Mouse (Mus musculus) midbrain, embryonic 15.5 days (tissue): ENCODE results near the gene Bag2. TPM values are rescaled to one million over a fixed set of nuclear protein-coding genes. Genes with fewer than 3 reads are reported as not detected.

Experiments
- ATAC-seq: fragments of 200-750 bp; cut with Nextera tagmentation; replicated peaks from 2 replicates; pipeline ENCODE4 v1.8.0; 2017; ENCODE audit warnings: moderate TSS enrichment
- H3K27ac ChIP-seq: fragments of 300-500 bp; sonication (generic); 2 replicates; pipeline ENCODE4 v1.5.1; 2015; ENCODE audit warnings: mild to moderate bottlenecking, inconsistent platforms
- H3K27me3 ChIP-seq: fragments of 300-500 bp; sonication (generic); replicated peaks from 2 replicates; pipeline ENCODE4 v1.6.1; 2015; ENCODE audit warnings: inconsistent platforms
- H3K36me3 ChIP-seq: fragments of 300-500 bp; sonication (generic); replicated peaks from 2 replicates; pipeline ENCODE4 v1.6.1; 2015; ENCODE audit warnings: inconsistent platforms
- H3K4me1 ChIP-seq: fragments of 300-500 bp; sonication (generic); 2 replicates; pipeline ENCODE4 v1.6.1; 2015; ENCODE audit warnings: inconsistent platforms
- H3K4me2 ChIP-seq: fragments of 300-500 bp; sonication (generic); 2 replicates; pipeline ENCODE4 v1.6.1; 2015; ENCODE audit warnings: inconsistent platforms, mild to moderate bottlenecking, moderate library complexity
- H3K4me3 ChIP-seq: fragments of 300-500 bp; sonication (generic); 2 replicates; pipeline ENCODE4 v1.5.1; 2015; ENCODE audit warnings: mild to moderate bottlenecking, inconsistent platforms
- H3K9ac ChIP-seq: fragments of 300-500 bp; sonication (generic); 2 replicates; pipeline ENCODE4 v1.6.1; 2015; ENCODE audit warnings: mild to moderate bottlenecking, inconsistent platforms
- H3K9me3 ChIP-seq: fragments of 300-500 bp; sonication (generic); 2 replicates; pipeline ENCODE4 v1.6.1; 2016; ENCODE audit warnings: inconsistent platforms
- WGBS: fragments of 180-500 bp; shearing (Covaris S2); methylation state at CpG from one replicate; pipeline ENCODE4 v1.1.7; 2015; ENCODE audit warnings: mixed read lengths; 5-methylcytosine and 5-hydroxymethylcytosine counted together
- polyA plus RNA-seq: library from polyadenylated mRNA; unstranded; fragments of >200 nt; fragmentation: Nextera tagmentation; extraction: Ambion mirVana; gene quantifications from 2 replicates; pipeline ENCODE4 v1.2.1, GENCODE M21; 2015

The Bag2 gene
- 22.2 and 23.6 TPM in 2 replicates for polyA plus RNA-seq

DNA sequence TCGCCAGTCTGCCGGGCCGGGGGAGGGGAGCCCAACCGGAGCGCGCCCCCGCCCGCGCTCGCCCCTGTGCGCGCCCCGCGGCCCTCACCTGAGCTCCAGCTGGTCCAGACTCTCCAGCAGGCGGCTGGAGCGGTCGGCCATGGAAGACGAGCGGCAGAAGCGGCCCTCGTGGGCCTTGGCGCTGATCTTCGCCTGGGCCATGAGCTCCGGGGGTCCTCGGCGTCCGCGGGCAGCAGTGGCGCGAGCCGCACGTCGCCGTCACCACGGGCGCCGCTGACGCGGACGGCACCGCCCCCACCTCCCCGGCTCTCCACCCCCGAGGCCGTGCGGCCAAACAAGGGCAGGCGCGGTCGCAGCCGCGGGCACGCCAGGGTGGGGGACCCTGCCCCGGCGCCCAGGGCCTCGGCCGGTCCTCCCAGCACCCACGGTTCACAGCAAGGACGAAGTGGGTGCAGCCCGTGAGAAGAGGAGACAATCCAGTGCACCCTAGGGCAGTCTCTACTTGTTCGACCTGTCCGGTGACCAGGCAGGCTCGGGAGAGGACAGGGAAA is at the start of gene Bag2:
Gene Bag2 (minus strand): TSS at position 305 of the 551 bp plus-strand sequence.
- under 1% methylated on average over 55 of the region's 61 CpGs for whole genome bisulfite sequencing
- ATAC-seq = peak; percentile 90
- H3K27ac ChIP-seq = peak within 1 kb of the TSS; percentile 60; the same call in 1 of the 2 replicates

DNA sequence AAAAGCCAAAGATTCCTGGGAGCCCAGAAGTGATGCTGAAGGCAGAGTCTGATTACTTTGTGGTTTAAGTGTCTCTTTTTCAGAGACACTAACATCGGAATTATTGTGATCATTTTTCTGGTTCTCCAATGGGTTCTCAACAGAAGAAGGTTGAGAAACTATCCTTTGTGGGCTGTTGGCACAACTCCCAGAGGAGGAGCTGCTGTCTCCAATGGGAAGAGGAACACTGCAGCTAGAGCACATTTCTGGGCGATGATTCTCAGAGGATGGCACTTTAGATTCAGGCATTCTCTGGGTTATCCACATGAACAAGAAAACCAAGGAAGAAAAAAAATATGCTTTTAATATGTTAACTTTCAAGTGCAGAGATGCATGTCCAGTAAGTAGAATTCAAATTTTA is 45.7 kb upstream of the Bag2 start:
- no peaks in the 10 kb centered on the region for H3K27me3 ChIP-seq
- 95% methylated on average over 2 of the region's 2 CpGs for WGBS
- H3K4me2 ChIP-seq = no peak overlapping the region
- H3K9ac ChIP-seq = no peak overlapping the region
- no peak for ATAC-seq
- H3K27ac ChIP-seq = no peak overlapping the region
- H3K4me1 ChIP-seq = no peaks in the 10 kb centered on the region
- no peak overlapping the region for H3K4me3 ChIP-seq
- H3K36me3 ChIP-seq = peaks cover 50% of the 10 kb centered on the region
- no peaks in the 10 kb centered on the region for H3K9me3 ChIP-seq

More for the DNA sequence above, at the start of gene Bag2:
- H3K27me3 ChIP-seq = no peaks in the 10 kb centered on the region
- no peaks in the 10 kb centered on the region for H3K36me3 ChIP-seq
- peak within 1 kb of the TSS; percentile 70 for H3K4me3 ChIP-seq
- H3K9me3 ChIP-seq = no peaks in the 10 kb centered on the region
- H3K9ac ChIP-seq = peak within 1 kb of the TSS; percentile 70
- peak within 1 kb of the TSS; percentile 94 for H3K4me2 ChIP-seq
- H3K4me1 ChIP-seq = peaks cover 9% of the 10 kb centered on the region

DNA sequence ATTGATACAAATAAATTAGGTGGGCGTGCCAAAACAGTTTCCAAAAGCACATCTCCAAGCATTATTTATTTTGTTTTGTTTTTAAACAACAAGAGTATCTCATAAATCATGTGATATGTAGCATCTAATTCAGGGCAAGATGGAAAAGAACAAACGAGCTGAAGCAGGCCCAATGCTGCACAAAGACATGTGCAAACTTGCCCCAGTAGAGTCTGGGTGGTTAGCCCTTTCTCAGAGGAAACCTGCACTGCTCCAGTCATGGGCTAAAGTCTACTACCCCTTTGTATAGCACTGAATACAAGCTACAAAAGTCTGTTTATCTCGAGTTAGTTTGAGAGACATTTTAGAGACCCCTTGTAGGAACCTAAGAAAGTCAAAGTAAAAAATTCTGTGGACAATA is 42.0 kb upstream of the Bag2 start:
- peaks cover 44% of the 10 kb centered on the region for H3K36me3 ChIP-seq
- no peak overlapping the region for H3K9ac ChIP-seq
- no peak overlapping the region for H3K4me2 ChIP-seq
- no peaks in the 10 kb centered on the region for H3K27me3 ChIP-seq
- H3K4me3 ChIP-seq = no peak overlapping the region
- H3K9me3 ChIP-seq = no peaks in the 10 kb centered on the region
- no peak for ATAC-seq
- no peak overlapping the region for H3K27ac ChIP-seq
- no peaks in the 10 kb centered on the region for H3K4me1 ChIP-seq
- WGBS = 91% methylated on average over 3 of the region's 3 CpGs

DNA sequence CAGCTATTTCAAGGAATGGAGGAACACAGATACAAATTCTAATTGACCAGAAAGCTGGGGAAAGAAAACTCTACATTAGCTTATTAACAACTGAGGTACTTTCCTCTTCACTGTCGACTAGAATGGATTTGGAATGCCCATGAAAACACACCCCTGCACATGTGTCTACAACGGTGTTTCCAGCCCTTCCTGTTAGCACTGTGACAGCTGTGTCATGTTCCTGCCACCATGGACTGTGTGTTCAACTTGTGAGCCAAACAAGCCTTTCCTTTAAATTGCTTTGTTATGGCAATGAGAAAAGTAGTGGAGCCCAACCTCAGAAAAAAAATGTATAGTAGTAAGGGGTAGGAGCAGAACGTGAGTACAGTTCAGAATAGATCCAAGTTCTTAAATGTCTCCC is 30.9 kb upstream of the Bag2 start:
- WGBS = 66% methylated on average over 3 of the region's 3 CpGs
- no peaks in the 10 kb centered on the region for H3K9me3 ChIP-seq

DNA sequence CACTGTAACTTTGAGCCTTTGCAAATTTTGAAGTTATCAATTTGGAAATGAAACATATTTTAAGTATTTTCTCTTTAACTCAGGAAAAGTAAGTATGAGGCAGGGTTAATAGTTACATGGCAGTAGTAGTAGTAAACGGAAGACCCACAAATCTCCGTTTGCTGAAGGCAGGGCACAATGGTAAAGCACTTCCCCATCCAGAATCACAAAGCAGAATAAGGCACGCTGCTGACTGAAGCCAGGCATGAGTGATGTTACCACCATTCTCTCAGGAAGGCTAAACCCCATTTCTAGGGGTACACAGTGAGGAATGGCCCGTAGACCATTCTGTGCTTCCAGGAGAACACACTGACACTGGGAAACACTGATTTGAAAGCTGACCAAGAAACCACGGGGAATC is 30.5 kb upstream of the Bag2 start:
- Histone ChIP-seq H3K27ac (no peak overlapping the region), H3K9ac (no peak overlapping the region), H3K36me3 (no peaks in the 10 kb centered on the region; the same call in 1 of the 2 replicates), H3K4me1 (no peaks in the 10 kb centered on the region), H3K4me3 (no peak overlapping the region), H3K4me2 (no peak overlapping the region), H3K27me3 (no peaks in the 10 kb centered on the region), H3K9me3 (no peaks in the 10 kb centered on the region)
- 82% methylated on average over 5 of the region's 5 CpGs for WGBS
- ATAC-seq = no peak

More for the DNA sequence above, 30.9 kb upstream of the Bag2 start:
- H3K36me3 ChIP-seq = no peaks in the 10 kb centered on the region
- no peaks in the 10 kb centered on the region for H3K4me1 ChIP-seq
- H3K27me3 ChIP-seq = no peaks in the 10 kb centered on the region
- H3K9ac ChIP-seq = no peak overlapping the region
- H3K4me2 ChIP-seq = no peak overlapping the region
- H3K27ac ChIP-seq = no peak overlapping the region
- ATAC-seq = no peak
- no peak overlapping the region for H3K4me3 ChIP-seq

DNA sequence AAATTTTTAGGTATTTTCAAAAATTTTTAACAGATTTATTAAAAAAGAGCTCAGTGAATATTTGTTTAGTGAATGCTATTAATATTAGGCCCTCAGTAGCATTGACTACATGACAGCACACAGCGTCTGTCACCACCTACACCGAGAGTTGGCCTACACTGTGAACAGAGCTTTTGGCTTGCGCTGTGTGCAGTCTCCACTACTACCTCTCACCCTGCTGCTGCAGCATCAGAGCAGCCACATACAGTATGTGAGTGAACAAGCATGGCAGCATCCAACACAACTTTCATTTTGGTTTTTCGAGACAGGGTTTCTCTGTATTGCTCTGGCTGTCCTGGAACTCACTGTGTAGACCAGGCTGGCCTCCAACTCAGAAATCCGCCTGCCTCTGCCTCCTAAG is 27.0 kb upstream of the Bag2 start:
- no peak overlapping the region for H3K4me2 ChIP-seq
- H3K9me3 ChIP-seq = no peaks in the 10 kb centered on the region
- 99% methylated on average over 5 of the region's 5 CpGs for WGBS
- no peak overlapping the region for H3K27ac ChIP-seq
- no peaks in the 10 kb centered on the region for H3K27me3 ChIP-seq
- H3K9ac ChIP-seq = no peak overlapping the region
- no peak for ATAC-seq
- no peaks in the 10 kb centered on the region; the same call in 1 of the 2 replicates for H3K36me3 ChIP-seq
- no peaks in the 10 kb centered on the region for H3K4me1 ChIP-seq
- H3K4me3 ChIP-seq = no peak overlapping the region

DNA sequence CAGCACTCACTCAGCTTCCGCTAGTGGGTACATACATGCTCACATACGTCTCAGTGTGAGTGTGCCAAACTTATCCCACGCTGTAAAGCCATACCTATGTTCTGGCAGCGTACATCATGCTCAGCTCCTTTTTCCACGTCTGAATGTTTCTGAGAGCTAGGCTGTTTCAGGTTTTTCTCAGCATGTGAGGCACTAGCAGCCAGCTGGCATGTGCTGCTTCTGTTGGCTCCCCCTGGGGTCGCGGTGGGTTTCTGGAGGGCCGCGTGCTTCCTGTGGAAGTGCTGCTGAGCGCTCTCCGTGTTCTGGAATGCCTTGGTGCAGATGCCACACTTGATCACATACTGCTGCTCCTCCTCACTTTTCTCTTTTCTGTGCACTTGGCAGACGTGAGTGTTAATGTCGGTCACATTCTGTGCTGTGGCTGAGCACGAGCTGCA is 18.6 kb upstream of the Bag2 start:
- no peaks in the 10 kb centered on the region for H3K4me1 ChIP-seq
- 85% methylated on average over 14 of the region's 14 CpGs for WGBS
- no peaks in the 10 kb centered on the region for H3K27me3 ChIP-seq
- no peaks in the 10 kb centered on the region for H3K9me3 ChIP-seq
- peaks cover 14% of the 10 kb centered on the region; the same call in 1 of the 2 replicates for H3K36me3 ChIP-seq
- H3K4me2 ChIP-seq = no peak overlapping the region
- H3K4me3 ChIP-seq = no peak overlapping the region
- no peak overlapping the region for H3K9ac ChIP-seq
- ATAC-seq = no peak
- H3K27ac ChIP-seq = no peak overlapping the region

DNA sequence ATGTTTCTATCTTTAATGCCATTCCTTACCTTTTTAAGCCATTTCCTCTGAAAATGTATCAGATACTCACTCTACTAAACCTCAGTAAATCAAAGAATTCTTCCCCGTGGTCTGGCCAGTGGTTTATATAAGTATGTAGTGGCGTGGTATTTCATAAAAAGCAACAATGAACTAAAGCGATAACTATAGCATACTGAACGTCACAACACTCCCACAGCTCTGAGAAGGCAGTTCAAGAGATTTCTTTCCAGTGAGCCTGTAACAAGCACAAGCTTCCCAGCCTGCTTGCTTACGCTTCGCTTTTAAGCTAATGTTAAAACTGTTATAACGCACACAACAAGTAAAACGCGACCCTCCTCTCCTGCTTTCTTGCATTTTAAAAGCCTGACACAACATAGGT is 14.5 kb upstream of the Bag2 start:
- ATAC-seq = no peak
- Histone ChIP-seq H3K27me3 (no peaks in the 10 kb centered on the region), H3K4me1 (no peaks in the 10 kb centered on the region), H3K27ac (no peak overlapping the region), H3K4me3 (no peak overlapping the region), H3K4me2 (no peak overlapping the region), H3K36me3 (peaks cover 15% of the 10 kb centered on the region; the same call in 1 of the 2 replicates), H3K9me3 (no peaks in the 10 kb centered on the region), H3K9ac (no peak overlapping the region)
- WGBS = 95% methylated on average over 9 of the region's 9 CpGs

DNA sequence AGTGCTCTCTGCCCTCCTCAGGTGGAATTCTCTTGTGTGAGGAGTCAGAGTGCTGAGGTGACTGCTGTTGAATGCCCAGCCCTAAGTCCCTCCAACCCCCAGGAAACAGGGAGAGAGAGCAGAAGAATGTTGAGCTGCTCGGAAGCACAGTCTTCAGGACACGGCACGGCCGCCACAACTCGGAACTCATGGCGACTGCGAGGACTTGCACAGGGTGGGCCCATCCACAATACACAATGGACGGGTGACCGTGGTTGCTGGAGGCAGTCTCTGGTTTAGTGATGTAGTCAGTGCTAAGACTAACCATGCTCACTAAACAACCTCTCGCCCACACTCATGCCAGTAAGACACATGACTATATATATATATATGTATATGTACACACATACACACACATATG is 14.0 kb upstream of the Bag2 start:
- peaks cover 12% of the 10 kb centered on the region; the same call in 1 of the 2 replicates for H3K36me3 ChIP-seq
- H3K9ac ChIP-seq = no peak overlapping the region
- no peaks in the 10 kb centered on the region for H3K9me3 ChIP-seq
- ATAC-seq = no peak
- WGBS = 93% methylated on average over 10 of the region's 10 CpGs
- H3K4me3 ChIP-seq = no peak overlapping the region
- H3K4me1 ChIP-seq = no peaks in the 10 kb centered on the region
- H3K27ac ChIP-seq = no peak overlapping the region
- H3K27me3 ChIP-seq = no peaks in the 10 kb centered on the region
- H3K4me2 ChIP-seq = no peak overlapping the region

DNA sequence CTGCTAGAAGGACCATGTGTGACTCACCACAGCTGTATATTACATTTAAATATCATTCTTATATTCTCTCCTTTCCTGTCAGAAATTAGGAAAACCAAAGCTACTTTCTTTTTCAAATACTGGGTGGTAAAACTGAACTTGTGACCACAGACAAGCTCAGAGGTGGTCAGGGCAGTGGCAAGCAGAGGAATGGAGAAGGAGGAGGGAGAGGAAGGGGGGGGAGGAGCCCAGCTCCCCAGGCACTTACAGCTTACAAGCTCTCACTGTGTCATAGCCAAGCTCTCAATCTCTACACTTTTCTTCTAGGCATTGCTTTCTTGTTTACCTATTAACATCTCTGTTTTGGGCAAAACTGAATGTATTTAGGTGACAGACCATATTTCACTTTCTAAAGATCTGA is 11.2 kb upstream of the Bag2 start:
- no peaks in the 10 kb centered on the region for H3K9me3 ChIP-seq
- peaks cover 12% of the 10 kb centered on the region; the same call in 1 of the 2 replicates for H3K36me3 ChIP-seq
- ATAC-seq = no peak
- no peak overlapping the region for H3K27ac ChIP-seq
- no peaks in the 10 kb centered on the region for H3K27me3 ChIP-seq
- no peak overlapping the region for H3K4me3 ChIP-seq
- no peaks in the 10 kb centered on the region for H3K4me1 ChIP-seq
- H3K9ac ChIP-seq = no peak overlapping the region
- H3K4me2 ChIP-seq = no peak overlapping the region

DNA sequence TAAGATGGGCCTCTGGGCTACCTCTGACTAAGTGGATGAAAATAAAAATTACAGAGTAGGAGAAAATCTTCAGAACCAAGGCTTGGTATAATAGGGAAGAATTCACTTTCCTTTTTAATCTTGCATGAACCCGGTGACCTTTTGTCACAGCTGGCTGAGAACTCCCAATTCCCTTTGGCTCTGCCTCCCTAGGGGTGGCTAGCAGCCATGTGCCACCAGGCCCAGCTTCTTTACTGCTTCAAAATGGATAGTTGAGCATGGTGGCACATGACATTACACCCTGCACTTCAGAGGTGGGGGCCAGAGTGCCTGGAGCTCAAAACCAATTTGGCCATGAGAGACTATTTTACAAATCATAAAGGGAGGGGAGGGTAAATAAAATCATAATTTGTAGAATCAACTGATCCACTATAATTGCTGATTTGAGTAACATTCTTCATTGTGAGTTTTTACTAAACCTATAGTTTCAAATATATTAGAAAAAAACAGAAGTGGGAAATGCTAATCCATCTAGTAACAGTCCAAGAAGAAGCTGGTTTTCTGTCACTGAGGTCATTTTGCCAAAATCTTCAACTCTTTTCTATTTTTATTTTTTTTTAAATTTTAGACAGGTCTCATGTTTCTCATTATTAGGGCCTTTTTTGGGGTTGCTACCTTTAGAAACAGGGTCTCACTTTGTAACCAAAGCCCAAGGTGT is 10.6 kb upstream of the Bag2 start:
- Histone ChIP-seq H3K27me3 (no peaks in the 10 kb centered on the region), H3K27ac (no peak overlapping the region), H3K4me1 (no peaks in the 10 kb centered on the region), H3K4me2 (no peak overlapping the region), H3K9ac (no peak overlapping the region), H3K36me3 (peaks cover 12% of the 10 kb centered on the region; the same call in 1 of the 2 replicates), H3K9me3 (no peaks in the 10 kb centered on the region), H3K4me3 (no peak overlapping the region)
- no peak for ATAC-seq
- 59% methylated on average over 1 of the region's 1 CpGs for WGBS

DNA sequence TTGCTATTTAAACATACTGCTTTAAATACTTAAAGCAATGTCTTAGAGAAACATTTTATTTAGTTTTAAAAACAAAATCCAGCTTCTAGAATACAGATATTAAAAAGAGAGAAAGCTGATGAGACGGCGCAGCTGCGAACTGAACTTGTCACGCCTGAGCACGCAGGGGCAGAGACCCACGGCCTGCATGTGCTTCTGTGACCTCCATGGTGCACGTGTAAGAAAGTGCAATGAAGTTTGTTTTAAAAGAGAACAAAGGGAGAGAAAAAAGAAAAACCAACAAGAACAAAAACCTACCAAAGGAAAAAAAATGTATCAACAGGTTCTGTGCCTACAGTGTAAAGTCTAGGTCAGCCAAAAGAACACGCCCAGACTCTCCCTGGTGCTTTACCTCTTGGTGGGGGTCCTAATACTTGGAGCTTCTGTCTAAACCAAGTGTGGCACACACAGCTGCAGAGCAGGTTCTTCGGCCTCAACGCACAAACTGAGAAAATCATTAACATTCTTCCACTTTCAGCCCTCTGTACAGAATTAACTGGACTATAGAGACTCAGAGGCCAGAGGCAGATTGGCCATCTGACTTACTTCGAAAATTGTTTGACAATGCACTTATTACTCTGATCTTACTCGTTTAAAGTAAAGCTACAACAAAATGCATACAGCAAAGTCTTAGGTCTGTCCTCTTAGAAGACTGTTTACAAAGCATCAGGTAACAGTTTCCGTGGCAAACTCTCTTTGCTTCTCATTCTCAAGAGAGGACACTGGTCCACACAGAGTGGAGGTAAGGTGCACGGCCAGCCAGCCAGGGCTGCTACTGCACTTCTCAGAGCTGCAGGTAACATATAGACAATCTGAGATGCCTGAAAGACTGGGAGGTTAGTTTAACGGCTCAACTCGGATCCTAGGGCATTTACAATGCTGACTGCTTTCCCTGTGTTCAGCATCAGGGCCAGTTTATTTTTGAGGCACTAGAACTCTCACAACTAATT is 9.2 kb upstream of the Bag2 start:
- no peak for ATAC-seq
- H3K27me3 ChIP-seq = no peaks in the 10 kb centered on the region
- no peaks in the 10 kb centered on the region for H3K9me3 ChIP-seq
- H3K4me3 ChIP-seq = no peak overlapping the region
- H3K4me1 ChIP-seq = no peaks in the 10 kb centered on the region
- no peak overlapping the region for H3K9ac ChIP-seq
- H3K27ac ChIP-seq = no peak overlapping the region
- H3K36me3 ChIP-seq = peaks cover 6% of the 10 kb centered on the region; the same call in 1 of the 2 replicates
- 76% methylated on average over 16 of the region's 16 CpGs for WGBS
- no peak overlapping the region for H3K4me2 ChIP-seq
